Mouse (Mus musculus) liver, embryonic 12.5 days (tissue): ENCODE results near the gene Gper1. TPM values are rescaled to one million over a fixed set of nuclear protein-coding genes. Genes with fewer than 3 reads are reported as not detected.

Experiments
- ATAC-seq: fragments of 200-750 bp; cut with Nextera tagmentation; 2 replicates; pipeline ENCODE4 v1.8.0; 2017; ENCODE audit warnings: moderate number of reproducible peaks, mild to moderate bottlenecking, moderate library complexity
- H3K27ac ChIP-seq: fragments of 300-500 bp; sonication (generic); 2 replicates; pipeline ENCODE4 v1.5.1; 2016; ENCODE audit warnings: mild to moderate bottlenecking
- H3K27me3 ChIP-seq: fragments of 300-500 bp; sonication (generic); replicated peaks from 2 replicates; pipeline ENCODE4 v1.6.1; 2016; ENCODE audit warnings: mild to moderate bottlenecking, moderate library complexity
- H3K36me3 ChIP-seq: fragments of 300-500 bp; sonication (generic); 2 replicates; pipeline ENCODE4 v1.6.1; 2016; ENCODE audit warnings: mild to moderate bottlenecking, moderate library complexity
- H3K4me1 ChIP-seq: fragments of 300-500 bp; sonication (generic); 2 replicates; pipeline ENCODE4 v1.6.1; 2016
- H3K4me2 ChIP-seq: fragments of 300-500 bp; sonication (generic); 2 replicates; pipeline ENCODE4 v1.6.1; 2016; ENCODE audit warnings: mild to moderate bottlenecking, moderate library complexity
- H3K4me3 ChIP-seq: fragments of 300-500 bp; sonication (generic); 2 replicates; pipeline ENCODE4 v1.5.1; 2016; ENCODE audit warnings: mild to moderate bottlenecking, moderate library complexity
- H3K9ac ChIP-seq: fragments of 300-500 bp; sonication (generic); 2 replicates; pipeline ENCODE4 v1.6.1; 2016; ENCODE audit warnings: mild to moderate bottlenecking, moderate library complexity
- H3K9me3 ChIP-seq: fragments of 300-500 bp; sonication (generic); replicated peaks from 2 replicates; pipeline ENCODE4 v1.6.1; 2016; ENCODE audit warnings: mild to moderate bottlenecking, moderate library complexity
- WGBS: fragments of 180-500 bp; shearing (Covaris S2); methylation state at CpG from one replicate; pipeline ENCODE4 v1.1.7; 2016; ENCODE audit not compliant: insufficient replicate concordance; 5-methylcytosine and 5-hydroxymethylcytosine counted together
- polyA plus RNA-seq: library from polyadenylated mRNA; unstranded; fragments of >200 nt; fragmentation: Nextera tagmentation; extraction: Ambion mirVana; gene quantifications from 2 replicates; pipeline ENCODE4 v1.2.1, GENCODE M21; 2016

Gper1 gene
- polyA plus RNA-seq, 1 experiment from 2014 or later: 0.51 TPM

DNA sequence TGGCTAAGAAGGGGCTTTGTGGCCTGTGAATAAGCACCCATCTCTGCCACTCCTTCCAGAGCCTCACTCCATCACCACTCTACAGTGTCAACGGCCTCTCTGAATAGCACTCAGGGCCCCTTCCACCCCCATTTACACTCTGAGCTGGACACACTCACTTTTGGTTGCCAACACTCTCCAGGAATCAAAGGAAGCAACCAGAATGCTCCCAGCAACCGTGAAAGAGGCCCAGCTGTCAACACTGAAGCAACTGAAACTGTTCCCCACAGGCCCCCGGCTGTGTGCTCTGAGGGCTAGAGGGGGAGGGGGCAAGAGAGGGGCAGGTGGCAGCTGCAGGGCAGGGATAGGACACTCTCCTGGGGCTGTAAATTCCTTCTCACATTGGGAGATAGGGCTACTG is 4.3 kb upstream of the Gper1 start:
- no peak for ATAC-seq
- Histone ChIP-seq H3K4me3 (no peak overlapping the region), H3K9ac (no peak overlapping the region), H3K4me1 (peaks cover 19% of the 10 kb centered on the region; the same call in 1 of the 2 replicates), H3K4me2 (no peak overlapping the region), H3K36me3 (peaks cover 24% of the 10 kb centered on the region), H3K9me3 (peaks cover 8% of the 10 kb centered on the region), H3K27ac (no peak overlapping the region), H3K27me3 (no peaks in the 10 kb centered on the region)
- WGBS: 39% methylated on average over 3 of the region's 3 CpGs

DNA sequence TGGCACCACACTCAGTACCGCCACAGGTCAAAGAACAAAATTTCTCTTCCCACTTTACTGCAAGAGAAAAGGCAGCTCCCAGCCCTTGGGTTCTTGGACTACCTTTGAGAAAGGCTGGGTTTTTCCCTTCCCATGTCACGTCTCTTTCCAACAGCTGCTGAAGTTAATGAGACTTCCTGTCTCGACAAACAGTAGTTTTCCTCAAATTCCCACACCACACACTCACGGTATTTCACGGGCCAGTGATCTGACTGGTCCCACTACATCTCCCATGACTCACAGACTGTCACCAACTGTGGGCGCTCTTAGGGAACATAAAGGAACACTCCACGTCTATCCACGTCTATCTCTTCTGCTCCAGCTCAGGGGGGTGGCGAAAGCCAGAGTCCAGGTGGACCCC is 2.2 kb downstream of the Gper1 start:
- Histone ChIP-seq H3K9me3 (no peaks in the 10 kb centered on the region), H3K4me2 (no peak overlapping the region), H3K4me3 (no peak overlapping the region), H3K36me3 (peaks cover 8% of the 10 kb centered on the region; the same call in 1 of the 2 replicates), H3K9ac (no peak overlapping the region), H3K27ac (no peak overlapping the region), H3K4me1 (0 out of 2 replicates have a peak, but pooled peaks cover 4% of the 10 kb centered on the region), H3K27me3 (no peaks in the 10 kb centered on the region)
- WGBS: 73% methylated on average over 9 of the region's 9 CpGs
- no peak for ATAC-seq

DNA sequence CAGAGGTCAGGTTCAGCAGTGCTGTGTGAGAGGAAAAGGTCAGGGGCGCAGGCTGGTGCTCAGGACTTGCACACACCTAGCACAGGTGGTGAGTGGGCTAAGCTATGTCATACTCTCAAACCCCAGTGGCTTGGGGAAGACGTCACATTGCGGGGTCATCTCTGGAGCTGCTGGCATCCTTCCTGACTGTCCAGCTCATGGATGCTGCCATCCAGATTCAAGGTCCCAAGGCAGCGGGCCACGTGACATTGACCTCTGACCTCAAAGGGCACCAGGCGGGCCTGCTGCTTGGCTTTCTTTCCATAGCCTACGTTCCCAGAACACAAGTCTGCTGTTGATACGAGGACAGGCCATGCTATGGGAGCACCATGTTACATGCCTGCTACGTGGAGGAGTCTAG is 4.0 kb downstream of the Gper1 start:
- WGBS: 77% methylated on average over 9 of the region's 9 CpGs
- H3K9me3 ChIP-seq: no peaks in the 10 kb centered on the region
- no peak overlapping the region for H3K27ac ChIP-seq
- H3K36me3 ChIP-seq: peaks cover 8% of the 10 kb centered on the region; the same call in 1 of the 2 replicates
- no peak overlapping the region for H3K4me2 ChIP-seq
- 0 out of 2 replicates have a peak, but pooled peaks cover 4% of the 10 kb centered on the region for H3K4me1 ChIP-seq
- no peak overlapping the region for H3K4me3 ChIP-seq
- no peak for ATAC-seq
- H3K27me3 ChIP-seq: no peaks in the 10 kb centered on the region
- no peak overlapping the region for H3K9ac ChIP-seq

DNA sequence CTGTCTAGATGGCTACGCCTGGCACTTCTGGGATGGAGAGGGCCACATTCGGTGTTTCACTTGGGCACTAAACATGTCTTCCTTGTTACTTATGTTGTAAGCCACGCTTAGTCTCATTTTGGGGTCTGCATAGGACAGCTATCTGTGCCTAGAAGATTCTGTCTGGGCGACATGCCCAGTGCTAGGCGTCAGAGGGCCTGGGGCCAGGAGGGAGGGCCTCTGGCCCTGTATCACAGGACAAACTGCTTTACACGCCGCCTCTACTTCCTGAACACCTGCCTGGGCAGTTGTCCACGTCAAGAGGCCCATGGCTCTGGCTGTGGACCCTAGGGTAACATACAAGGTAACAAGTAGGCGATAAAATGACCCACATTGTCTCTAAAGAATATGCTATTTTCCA is 5.0 kb downstream of the Gper1 start:
- Histone ChIP-seq H3K27me3 (no peaks in the 10 kb centered on the region), H3K4me2 (no peak overlapping the region), H3K9ac (no peak overlapping the region), H3K4me1 (0 out of 2 replicates have a peak, but pooled peaks cover 4% of the 10 kb centered on the region), H3K4me3 (no peak overlapping the region), H3K36me3 (peaks cover 8% of the 10 kb centered on the region; the same call in 1 of the 2 replicates), H3K27ac (no peak overlapping the region), H3K9me3 (no peaks in the 10 kb centered on the region)
- ATAC-seq: no peak
- WGBS: 68% methylated on average over 9 of the region's 9 CpGs

DNA sequence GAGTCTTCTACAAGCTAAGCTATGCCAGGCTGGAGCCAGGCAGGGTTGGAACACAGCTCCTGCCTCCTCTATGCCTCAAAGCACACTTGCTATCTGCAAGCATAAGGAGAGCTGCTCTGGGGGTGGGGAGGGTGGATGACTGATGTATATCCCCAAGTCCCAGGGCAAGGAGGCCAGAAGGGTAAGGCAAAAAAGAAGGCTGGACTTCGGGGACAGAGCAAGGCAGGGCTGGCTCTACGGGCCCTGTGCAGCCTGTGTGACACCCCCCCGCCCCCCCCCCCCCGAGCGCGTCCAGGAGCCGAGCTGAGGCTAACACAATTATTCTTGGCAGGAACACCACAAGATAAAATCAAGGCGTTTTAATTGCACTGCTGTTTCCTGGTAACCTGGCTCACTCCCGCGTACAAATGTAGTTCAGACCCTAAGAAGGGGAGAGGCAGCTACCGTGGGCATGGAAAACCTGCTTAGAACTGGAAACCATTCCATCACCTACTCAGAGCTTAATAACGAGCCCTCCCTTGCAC is 6.9 kb downstream of the Gper1 start:
- ATAC-seq: no peak
- WGBS: 59% methylated on average over 12 of the region's 12 CpGs
- H3K4me2 ChIP-seq: no peak overlapping the region

DNA sequence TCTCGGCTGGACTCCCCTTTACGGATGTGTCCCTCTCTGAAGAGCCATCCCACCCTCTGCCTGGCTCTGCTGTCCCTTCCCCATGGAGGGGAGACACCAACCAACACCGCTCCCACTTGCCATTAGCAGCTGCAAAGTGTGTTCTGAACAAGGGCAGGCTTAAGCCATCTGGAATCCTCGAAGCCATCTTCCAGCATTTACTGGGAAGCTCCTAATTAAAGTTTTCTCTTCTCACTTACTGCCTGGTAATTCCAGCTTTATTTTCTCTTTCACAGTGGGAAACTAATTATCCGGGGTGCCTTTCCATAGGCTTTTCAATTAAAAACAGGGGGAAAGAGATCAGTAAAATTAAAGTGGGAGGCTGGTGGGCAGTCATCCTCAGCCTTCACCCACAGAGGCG is 9.4 kb downstream of the Gper1 start:
- H3K27me3 ChIP-seq: no peaks in the 10 kb centered on the region
- H3K4me2 ChIP-seq: no peak overlapping the region
- no peaks in the 10 kb centered on the region for H3K9me3 ChIP-seq
- H3K4me3 ChIP-seq: no peak overlapping the region
- WGBS: 74% methylated on average over 6 of the region's 6 CpGs
- no peak overlapping the region for H3K9ac ChIP-seq
- H3K4me1 ChIP-seq: peaks cover 19% of the 10 kb centered on the region
- no peak for ATAC-seq
- no peak overlapping the region for H3K27ac ChIP-seq
- peaks cover 6% of the 10 kb centered on the region for H3K36me3 ChIP-seq

More for the DNA sequence above, 6.9 kb downstream of the Gper1 start:
- Histone ChIP-seq H3K4me1 (peaks cover 17% of the 10 kb centered on the region), H3K9me3 (no peaks in the 10 kb centered on the region), H3K27me3 (no peaks in the 10 kb centered on the region), H3K9ac (no peak overlapping the region), H3K27ac (no peak overlapping the region), H3K4me3 (no peak overlapping the region), H3K36me3 (peaks cover 8% of the 10 kb centered on the region; the same call in 1 of the 2 replicates)

DNA sequence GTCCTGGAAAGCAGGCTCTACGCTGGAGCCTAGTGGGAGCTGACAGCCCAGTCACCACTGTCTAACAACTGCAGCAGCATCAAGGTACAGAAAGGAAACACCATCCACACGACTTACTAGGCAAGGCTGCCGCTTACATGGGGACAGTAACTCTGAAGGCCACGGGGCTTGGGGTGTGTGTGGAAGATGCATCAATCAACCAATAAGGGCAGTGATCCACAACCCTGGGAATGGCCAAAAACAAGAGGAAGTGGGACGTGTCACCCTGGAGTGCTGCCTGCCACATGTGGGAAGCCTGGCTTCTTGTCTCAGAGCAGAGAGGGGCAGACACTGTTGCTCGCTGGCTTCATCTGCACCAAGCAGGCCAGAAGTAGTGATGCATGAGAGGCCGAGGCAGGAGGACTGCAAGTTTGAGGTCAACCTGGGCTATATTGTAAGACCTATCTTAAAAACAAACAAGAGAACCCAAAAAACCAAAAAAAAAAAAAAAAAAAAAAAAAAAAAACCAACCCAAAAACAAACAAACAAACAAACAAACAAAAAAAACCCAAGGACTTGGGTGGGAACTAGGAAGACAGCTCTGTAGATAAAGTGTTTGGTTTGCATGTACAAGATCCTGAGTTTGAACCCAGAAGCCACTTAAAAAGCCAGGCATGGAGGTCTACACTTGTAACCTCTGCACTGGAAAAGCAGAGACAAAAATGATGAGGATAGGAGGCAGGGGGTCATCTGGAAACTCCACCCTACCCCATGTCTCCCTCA is 10.0 kb downstream of the Gper1 start:
- Histone ChIP-seq H3K9ac (no peak overlapping the region), H3K4me2 (no peak overlapping the region), H3K27ac (no peak overlapping the region), H3K36me3 (peaks cover 7% of the 10 kb centered on the region), H3K9me3 (no peaks in the 10 kb centered on the region), H3K27me3 (no peaks in the 10 kb centered on the region), H3K4me3 (no peak overlapping the region), H3K4me1 (peaks cover 19% of the 10 kb centered on the region)
- 61% methylated on average over 7 of the region's 7 CpGs for WGBS
- no peak for ATAC-seq

DNA sequence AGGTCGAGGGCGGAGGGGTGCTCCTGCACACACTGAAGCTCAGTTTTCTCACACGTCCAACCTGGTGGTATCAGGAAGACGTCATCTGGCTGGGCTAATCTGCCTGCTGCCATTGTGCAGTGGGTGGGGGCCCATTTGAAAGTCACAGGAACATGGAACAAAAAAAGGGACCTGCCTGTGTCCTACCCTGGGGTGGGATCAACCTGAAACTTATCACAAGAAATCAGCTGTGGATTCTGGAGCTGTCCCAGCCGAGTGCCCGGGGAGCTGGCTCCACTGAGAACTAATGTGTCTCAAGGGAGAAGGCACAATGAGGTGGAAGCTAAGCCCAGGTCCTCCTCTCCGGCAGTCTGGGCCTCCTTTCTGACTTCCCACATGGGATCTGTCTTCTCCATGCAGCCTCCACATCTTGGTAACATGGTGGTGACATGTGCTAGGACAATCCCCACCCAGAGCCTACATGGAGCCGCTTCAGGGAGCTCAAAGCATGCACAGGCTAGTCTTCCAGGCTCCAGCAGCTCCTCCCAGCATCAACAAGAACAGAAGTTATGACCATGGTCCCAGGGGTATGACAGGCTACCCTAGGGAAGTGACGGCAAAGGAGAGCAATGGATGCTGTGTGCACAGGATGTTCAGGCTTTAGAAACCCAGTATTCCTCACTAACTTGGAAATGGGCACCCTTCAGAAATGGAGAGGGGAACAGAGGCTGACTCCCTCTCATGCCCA is 11.1 kb downstream of the Gper1 start:
- H3K4me1 ChIP-seq: peaks cover 19% of the 10 kb centered on the region
- H3K4me3 ChIP-seq: no peak overlapping the region

DNA sequence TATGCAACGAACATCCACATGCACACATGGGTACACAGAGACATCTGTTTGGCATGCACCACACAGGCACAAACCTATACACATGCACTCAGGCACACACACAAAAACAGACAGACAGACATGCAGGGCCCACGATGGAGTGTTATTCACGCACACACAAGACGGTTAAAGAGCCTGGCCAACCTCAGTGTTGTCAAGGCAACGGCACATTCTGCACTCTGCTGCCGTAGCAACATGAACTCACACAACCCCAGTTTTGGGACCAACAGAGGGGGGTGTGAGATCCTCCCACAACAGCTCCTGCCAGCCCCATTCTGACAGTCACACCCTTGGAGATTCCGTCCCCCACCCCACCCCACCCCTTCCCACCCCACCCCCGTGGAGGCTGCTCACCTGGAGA is 12.0 kb downstream of the Gper1 start:
- H3K4me3 ChIP-seq: no peak overlapping the region
- ATAC-seq: no peak
- 75% methylated on average over 8 of the region's 8 CpGs for WGBS

More for the DNA sequence above, 11.1 kb downstream of the Gper1 start:
- Histone ChIP-seq H3K27me3 (no peaks in the 10 kb centered on the region), H3K9me3 (no peaks in the 10 kb centered on the region), H3K36me3 (peaks cover 7% of the 10 kb centered on the region), H3K27ac (no peak overlapping the region), H3K9ac (no peak overlapping the region), H3K4me2 (no peak overlapping the region)
- 58% methylated on average over 9 of the region's 9 CpGs for WGBS
- ATAC-seq: no peak

DNA sequence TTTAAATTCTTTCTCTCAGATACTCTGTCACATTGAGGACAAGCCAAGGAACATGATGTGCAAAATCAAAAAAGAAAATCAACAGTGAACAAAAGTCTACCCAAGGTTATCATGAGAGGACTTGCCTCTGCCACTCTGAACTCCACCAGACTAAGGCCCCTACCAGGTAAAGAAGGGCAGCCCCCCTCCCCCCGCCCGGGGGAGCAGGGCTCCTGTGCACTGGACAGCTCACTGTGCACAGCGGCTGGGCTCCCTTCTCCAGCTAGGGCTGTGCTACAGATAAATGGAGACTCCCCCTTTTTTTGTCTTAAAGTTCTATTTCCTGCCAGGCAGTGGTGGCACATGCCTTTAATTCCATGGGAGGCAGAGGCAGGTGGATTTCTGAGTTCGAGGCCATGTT is 14.8 kb downstream of the Gper1 start:
- H3K4me3 ChIP-seq: no peak overlapping the region
- WGBS: 81% methylated on average over 4 of the region's 4 CpGs
- H3K4me1 ChIP-seq: peaks cover 19% of the 10 kb centered on the region
- no peak for ATAC-seq
- no peaks in the 10 kb centered on the region for H3K27me3 ChIP-seq
- H3K4me2 ChIP-seq: no peak overlapping the region
- no peak overlapping the region for H3K27ac ChIP-seq
- no peaks in the 10 kb centered on the region for H3K9me3 ChIP-seq
- H3K36me3 ChIP-seq: peaks cover 7% of the 10 kb centered on the region
- no peak overlapping the region for H3K9ac ChIP-seq

More for the DNA sequence above, 12.0 kb downstream of the Gper1 start:
- Histone ChIP-seq H3K4me1 (peaks cover 19% of the 10 kb centered on the region), H3K27me3 (no peaks in the 10 kb centered on the region), H3K9ac (no peak overlapping the region), H3K36me3 (peaks cover 7% of the 10 kb centered on the region), H3K27ac (no peak overlapping the region), H3K4me2 (no peak overlapping the region), H3K9me3 (no peaks in the 10 kb centered on the region)

DNA sequence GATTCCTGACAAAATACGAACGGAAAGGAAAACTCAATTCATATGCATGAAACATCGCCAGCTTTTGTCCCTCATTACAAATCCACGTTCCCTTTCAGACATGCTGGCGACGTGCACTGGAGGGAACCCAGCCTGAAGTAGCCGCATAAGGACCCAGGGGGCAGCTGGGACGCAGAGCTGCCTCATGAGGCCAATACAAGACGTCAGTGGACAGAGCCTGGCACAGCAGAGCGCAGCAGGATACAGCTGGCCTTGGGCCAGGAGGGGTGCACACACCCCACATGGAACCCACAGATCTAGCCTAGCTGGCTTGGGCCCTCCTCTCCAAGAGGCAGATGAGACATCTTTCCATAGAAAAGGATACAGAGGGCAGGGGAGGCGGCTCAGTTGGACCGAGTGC is 15.5 kb downstream of the Gper1 start:
- H3K4me1 ChIP-seq: peaks cover 17% of the 10 kb centered on the region
- H3K9me3 ChIP-seq: no peaks in the 10 kb centered on the region
- peaks cover 7% of the 10 kb centered on the region for H3K36me3 ChIP-seq
- H3K4me2 ChIP-seq: no peak overlapping the region
- no peak for ATAC-seq
- 86% methylated on average over 12 of the region's 12 CpGs for WGBS
- H3K4me3 ChIP-seq: no peak overlapping the region
- no peak overlapping the region for H3K27ac ChIP-seq
- H3K27me3 ChIP-seq: no peaks in the 10 kb centered on the region
- H3K9ac ChIP-seq: no peak overlapping the region

DNA sequence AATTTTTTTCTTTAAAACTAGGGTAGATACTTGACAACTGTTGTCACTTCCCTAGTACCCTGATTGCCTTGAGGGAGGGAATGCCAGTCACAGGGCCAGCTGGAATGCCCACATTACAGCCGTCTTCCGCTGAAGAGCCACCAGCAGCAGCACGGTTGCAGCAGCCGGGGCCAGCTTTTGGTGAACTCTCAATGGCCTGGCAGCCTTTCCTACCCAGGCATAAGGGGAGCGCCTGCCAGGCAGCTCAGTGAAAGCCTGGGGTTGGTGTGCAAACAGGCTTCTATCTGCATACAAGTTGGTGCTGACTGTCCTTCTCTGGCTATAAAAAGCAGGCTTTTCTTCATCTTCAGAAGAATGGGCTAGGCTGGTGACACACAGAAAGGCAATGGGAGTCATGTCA is 17.5 kb downstream of the Gper1 start:
- no peak overlapping the region for H3K9ac ChIP-seq
- H3K27me3 ChIP-seq: no peaks in the 10 kb centered on the region
- no peaks in the 10 kb centered on the region for H3K9me3 ChIP-seq
- no peaks in the 10 kb centered on the region for H3K4me1 ChIP-seq
- ATAC-seq: no peak
- WGBS: 89% methylated on average over 5 of the region's 5 CpGs
- H3K4me3 ChIP-seq: no peak overlapping the region
- H3K27ac ChIP-seq: no peak overlapping the region
- H3K4me2 ChIP-seq: no peak overlapping the region
- H3K36me3 ChIP-seq: peaks cover 7% of the 10 kb centered on the region
